Mouse (Mus musculus) midbrain, postnatal 0 days (tissue): ENCODE data around the gene Tex14. TPM values are rescaled to one million over a fixed set of nuclear protein-coding genes. Genes with fewer than 3 reads are reported as not detected.
"Not testable (repeated sequence)": the region's sequence is repeated elsewhere in the genome, so short reads cannot be mapped to it uniquely, and the experiment has no call there.

ENCODE experiments used
- ATAC-seq: fragments of 200-750 bp; cut with Nextera tagmentation; 2 replicates; pipeline ENCODE4 v1.8.0; 2017; ENCODE audit warnings: moderate number of reproducible peaks, mild to moderate bottlenecking, moderate TSS enrichment, moderate library complexity; ENCODE audit not compliant: low FRiP score
- DNase-seq: peaks from one replicate; pipeline ENCODE4 v3.0.0-alpha.2; 2015; ENCODE audit warnings: low spot score
- H3K27ac ChIP-seq: fragments of 300-500 bp; sonication (generic); 2 replicates; pipeline ENCODE4 v1.5.1; 2014; ENCODE audit warnings: low read depth, mild to moderate bottlenecking, low read length, mixed read lengths
- H3K27me3 ChIP-seq: fragments of 300-500 bp; sonication (generic); 2 replicates; pipeline ENCODE4 v1.6.1; 2014; ENCODE audit warnings: low read length, control low read depth, mixed read lengths; ENCODE audit not compliant: insufficient read depth
- H3K36me3 ChIP-seq: fragments of 300-500 bp; sonication (generic); 2 replicates; pipeline ENCODE4 v1.6.1; 2014; ENCODE audit warnings: low read length, control low read depth, mixed read lengths; ENCODE audit not compliant: insufficient read depth
- H3K4me1 ChIP-seq: fragments of 300-500 bp; sonication (generic); 2 replicates; pipeline ENCODE4 v1.6.1; 2014; ENCODE audit warnings: mild to moderate bottlenecking, control low read depth, antibody characterized with exemption, low read length, mixed read lengths; ENCODE audit not compliant: insufficient read depth
- H3K4me2 ChIP-seq: fragments of 300-500 bp; sonication (generic); 2 replicates; pipeline ENCODE4 v1.6.1; 2014; ENCODE audit warnings: low read depth, mild to moderate bottlenecking, low read length, mixed read lengths; ENCODE audit not compliant: poor library complexity, severe bottlenecking
- H3K4me3 ChIP-seq: fragments of 300-500 bp; sonication (generic); 2 replicates; pipeline ENCODE4 v1.5.1; 2014; ENCODE audit warnings: low read depth, mild to moderate bottlenecking, low read length, moderate library complexity
- H3K9ac ChIP-seq: fragments of 300-500 bp; sonication (generic); replicated peaks from 2 replicates; pipeline ENCODE4 v1.6.1; 2014; ENCODE audit warnings: mild to moderate bottlenecking, low read length, moderate library complexity, mixed read lengths; ENCODE audit not compliant: poor library complexity, severe bottlenecking
- H3K9me3 ChIP-seq: fragments of 300-500 bp; sonication (generic); 2 replicates; pipeline ENCODE4 v1.6.1; 2016; ENCODE audit warnings: low read length, control low read depth
- CTCF ChIP-seq: IDR thresholded peaks from 2 replicates; pipeline ENCODE4 v1.5.1; 2016; ENCODE audit warnings: antibody characterized with exemption, mild to moderate bottlenecking
- WGBS: fragments of 180-500 bp; shearing (Covaris S2); extraction: QIAGEN DNeasy Blood & Tissue Kit; methylation state at CpG from one replicate; pipeline ENCODE4 v1.1.7; 2014; 5-methylcytosine and 5-hydroxymethylcytosine counted together
- polyA plus RNA-seq: library from polyadenylated mRNA; unstranded; fragments of >200 nt; fragmentation: Nextera tagmentation; extraction: Ambion mirVana; gene quantifications from 2 replicates; pipeline ENCODE4 v1.2.1, GENCODE M21; 2015
- total RNA-seq: library from RNA; depleted of rRNA; stranded (reverse); fragments of >200 nt; gene quantifications from 2 replicates; pipeline ENCODE4 v1.2.3, GENCODE M21; 2014

Tex14 gene
- total and polyA plus RNA-seq, 2 experiments from 2014 or later, result 0.35 to 0.66 TPM

DNA sequence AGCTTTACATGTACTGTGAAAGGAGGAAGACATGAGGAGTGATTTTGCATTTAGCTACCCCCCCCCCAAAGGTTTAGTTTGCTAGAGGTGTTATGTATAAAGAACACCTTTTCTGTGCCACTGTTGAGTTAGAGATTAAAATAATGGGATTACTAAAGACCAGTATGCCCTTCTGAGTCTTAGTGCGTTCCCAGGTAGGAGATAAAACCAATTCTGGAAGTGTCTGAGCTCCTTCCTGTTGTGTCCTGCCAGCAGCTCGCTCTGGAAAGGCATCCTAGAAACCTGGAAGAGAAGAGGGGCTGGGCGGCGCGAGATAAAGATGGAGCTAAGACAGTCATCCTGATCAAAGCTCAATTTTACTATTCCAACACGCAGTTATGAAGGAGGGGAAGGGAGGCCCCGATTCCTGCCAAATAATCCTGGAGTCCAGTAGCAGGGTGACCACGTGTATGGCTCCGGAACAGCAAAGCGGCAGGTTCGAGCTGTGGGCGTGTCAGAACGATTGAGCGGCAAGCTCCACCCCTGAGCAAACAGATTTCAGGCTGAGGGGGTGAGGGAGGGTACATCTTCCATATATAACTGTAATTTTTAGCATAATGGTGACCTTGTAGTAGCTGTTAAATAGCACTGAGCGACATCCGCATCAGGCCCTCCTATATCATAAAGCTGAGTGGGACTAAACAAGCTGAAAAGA, 40.0 kb downstream of the Tex14 start:
- ATAC-seq (no peak), DNase-seq (no peak)
- WGBS, result 7% methylated on average over 16 of the region's 16 CpGs
- no peak overlapping the region for H3K27ac ChIP-seq
- no peaks in the 10 kb centered on the region for H3K9me3 ChIP-seq
- H3K4me2 ChIP-seq, result no peak overlapping the region
- TF ChIP-seq CTCF, result no peak
- no peaks in the 10 kb centered on the region for H3K36me3 ChIP-seq
- H3K4me1 ChIP-seq, result no peaks in the 10 kb centered on the region
- no peaks in the 10 kb centered on the region for H3K27me3 ChIP-seq
- H3K9ac ChIP-seq, result no peak overlapping the region
- H3K4me3 ChIP-seq, result no peak overlapping the region

DNA sequence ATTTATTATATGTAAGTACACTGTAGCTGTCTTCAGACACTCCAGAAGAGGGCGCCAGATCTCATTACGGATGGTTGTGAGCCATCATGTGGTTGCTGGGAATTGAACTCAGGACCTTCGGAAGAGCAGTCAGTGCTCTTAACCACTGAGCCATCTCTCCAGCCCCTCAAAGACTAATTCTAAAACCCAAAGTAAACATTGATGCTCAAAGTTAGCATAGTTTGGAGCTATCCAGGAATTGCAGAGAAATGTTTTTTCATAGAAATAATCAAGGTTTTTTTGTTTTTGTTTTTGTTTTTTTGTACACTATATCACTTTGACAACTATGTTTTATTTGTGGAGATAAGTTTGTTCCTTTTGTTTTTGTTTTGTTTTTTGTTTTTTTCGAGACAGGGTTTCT, 40.7 kb downstream of the Tex14 start:
- WGBS, result 92% methylated on average over 2 of the region's 4 CpGs
- not testable (repeated sequence) for H3K27ac ChIP-seq, ATAC-seq, H3K4me2 ChIP-seq, H3K36me3 ChIP-seq, DNase-seq, H3K27me3 ChIP-seq, H3K4me1 ChIP-seq, H3K9ac ChIP-seq, H3K4me3 ChIP-seq, H3K9me3 ChIP-seq

DNA sequence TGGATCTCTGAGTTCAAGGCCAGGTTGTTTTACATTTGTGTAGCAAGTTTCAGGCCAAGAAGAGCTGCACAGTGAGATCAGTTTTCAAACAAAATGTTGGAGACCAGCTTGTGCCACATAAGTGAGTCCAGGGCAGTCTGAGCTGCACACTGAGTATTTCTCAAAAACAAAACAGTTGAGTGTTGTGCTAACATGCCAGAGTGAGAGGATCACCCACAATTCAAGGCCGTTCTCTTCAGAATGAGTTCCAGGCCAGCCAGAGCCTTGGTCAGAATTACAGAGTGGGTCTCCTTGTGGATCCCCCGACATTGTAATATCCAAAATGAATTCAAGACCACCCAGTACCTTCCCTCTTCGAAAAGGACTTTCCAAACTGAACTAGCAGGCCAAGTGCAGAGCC, 41.3 kb downstream of the Tex14 start:
- Histone ChIP-seq H3K4me2 (no peak overlapping the region), H3K4me1 (no peaks in the 10 kb centered on the region)
- no peak for TF ChIP-seq CTCF

DNA sequence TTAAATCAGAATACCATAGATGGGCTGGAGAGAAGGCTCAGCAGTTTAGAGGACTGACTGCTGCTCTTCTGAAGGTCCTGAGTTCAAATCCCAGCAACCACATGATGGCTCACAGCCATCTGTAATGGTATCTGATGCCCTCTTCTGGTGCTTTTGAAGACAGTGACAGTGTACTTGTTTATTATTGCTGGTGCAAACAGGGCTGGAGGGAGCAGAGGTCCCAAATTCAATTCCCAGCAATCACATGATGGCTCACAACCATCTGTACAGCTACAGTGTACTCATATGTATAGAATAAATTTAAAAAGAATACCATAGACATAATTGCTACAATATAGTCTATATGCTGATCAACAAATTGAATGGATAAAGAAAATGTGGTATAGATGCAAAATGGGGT, 42.6 kb downstream of the Tex14 start:
- no peak for ATAC-seq

More for the DNA sequence above, 41.3 kb downstream of the Tex14 start:
- Histone ChIP-seq H3K9me3 (no peaks in the 10 kb centered on the region), H3K36me3 (no peaks in the 10 kb centered on the region), H3K4me3 (no peak overlapping the region), H3K9ac (no peak overlapping the region), H3K27me3 (no peaks in the 10 kb centered on the region), H3K27ac (no peak overlapping the region)
- no peak for DNase-seq
- 90% methylated on average over 3 of the region's 3 CpGs for WGBS
- ATAC-seq, result no peak

DNA sequence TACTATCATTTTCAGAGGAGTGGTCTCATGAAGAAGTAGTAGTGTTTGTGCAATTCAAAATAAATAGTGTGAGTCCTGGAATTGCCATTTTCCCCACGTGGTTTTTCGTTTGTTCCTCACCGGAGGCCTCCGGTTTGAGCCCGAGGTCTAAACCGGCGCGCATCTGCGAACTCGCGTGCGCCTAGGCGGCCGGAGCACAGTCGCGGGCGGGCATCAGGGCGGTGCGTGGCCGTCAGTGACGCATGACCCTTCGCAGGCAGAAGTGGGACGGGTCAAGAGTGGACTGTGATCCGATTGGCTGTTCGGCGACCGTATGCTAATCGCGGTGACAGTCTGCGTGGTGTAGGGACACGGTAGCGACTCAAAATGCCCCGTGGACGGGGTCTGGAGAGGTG, 43.2 kb downstream of the Tex14 start:
- Histone ChIP-seq H3K27ac (0 out of 2 replicates have a peak overlapping the region, but pooled peaks have one; percentile 57), H3K9ac (peak overlapping the region; percentile 48), H3K4me3 (peak overlapping the region; percentile 28), H3K4me2 (peak overlapping the region; percentile 48)
- DNase-seq (peak; percentile 77), ATAC-seq (peak; percentile 97)
- under 1% methylated on average over 31 of the region's 34 CpGs for WGBS
- not testable (repeated sequence) for H3K4me1 ChIP-seq, H3K27me3 ChIP-seq, H3K9me3 ChIP-seq, H3K36me3 ChIP-seq

More for the DNA sequence above, 42.6 kb downstream of the Tex14 start:
- H3K27me3 ChIP-seq, result no peaks in the 10 kb centered on the region
- H3K4me1 ChIP-seq, result no peaks in the 10 kb centered on the region
- H3K4me2 ChIP-seq, result peak overlapping the region; percentile 48; the same call in 1 of the 2 replicates
- no peak for DNase-seq
- H3K27ac ChIP-seq, result no peak overlapping the region
- H3K36me3 ChIP-seq, result no peaks in the 10 kb centered on the region
- H3K9ac ChIP-seq, result no peak overlapping the region
- H3K4me3 ChIP-seq, result no peak overlapping the region
- 0 out of 2 replicates have a peak, but pooled peaks have one; percentile 7 for TF ChIP-seq CTCF
- H3K9me3 ChIP-seq, result no peaks in the 10 kb centered on the region

DNA sequence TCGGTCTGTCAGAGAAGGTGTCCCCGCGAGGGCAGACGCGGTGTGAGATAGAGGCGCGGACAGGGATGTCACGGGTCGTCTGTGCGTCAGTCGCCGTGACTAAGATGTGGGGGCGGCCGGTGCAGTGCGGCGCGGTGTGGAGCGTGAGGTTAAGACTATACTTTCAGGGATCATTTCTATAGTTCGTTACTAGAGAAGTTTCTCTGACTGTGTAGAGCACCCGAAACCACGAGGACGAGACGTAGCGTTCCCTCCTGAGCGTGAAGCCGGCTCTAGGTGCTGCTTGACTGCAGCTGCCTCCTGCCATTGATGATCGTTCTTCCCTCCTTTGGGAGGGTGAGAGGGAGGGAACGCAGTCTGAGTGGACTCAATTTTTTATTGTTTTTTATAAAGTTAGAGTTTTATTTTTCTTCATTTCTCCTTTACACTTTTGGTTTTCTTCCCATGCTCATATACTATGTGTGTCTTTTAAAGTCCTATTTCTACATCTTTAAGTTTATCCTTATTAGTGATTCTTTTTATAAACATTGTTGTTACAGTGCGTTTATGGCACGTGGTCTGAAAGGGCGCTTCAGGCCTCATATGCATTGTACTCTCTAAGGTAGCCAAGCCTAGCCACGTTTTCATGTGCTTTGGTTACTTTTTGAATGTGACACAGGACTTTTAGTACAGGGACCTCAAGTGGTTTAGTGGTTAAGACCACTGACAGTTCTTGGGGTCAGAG, 43.8 kb downstream of the Tex14 start:
- H3K27me3 ChIP-seq, H3K4me2 ChIP-seq, H3K9me3 ChIP-seq, H3K36me3 ChIP-seq, H3K9ac ChIP-seq, H3K4me1 ChIP-seq, H3K27ac ChIP-seq, H3K4me3 ChIP-seq: not testable (repeated sequence)
- ATAC-seq, result peak; percentile 94
- DNase-seq, result peak; percentile 77
- under 1% methylated on average over 5 of the region's 32 CpGs for WGBS
